In the genomic region with DNA sequence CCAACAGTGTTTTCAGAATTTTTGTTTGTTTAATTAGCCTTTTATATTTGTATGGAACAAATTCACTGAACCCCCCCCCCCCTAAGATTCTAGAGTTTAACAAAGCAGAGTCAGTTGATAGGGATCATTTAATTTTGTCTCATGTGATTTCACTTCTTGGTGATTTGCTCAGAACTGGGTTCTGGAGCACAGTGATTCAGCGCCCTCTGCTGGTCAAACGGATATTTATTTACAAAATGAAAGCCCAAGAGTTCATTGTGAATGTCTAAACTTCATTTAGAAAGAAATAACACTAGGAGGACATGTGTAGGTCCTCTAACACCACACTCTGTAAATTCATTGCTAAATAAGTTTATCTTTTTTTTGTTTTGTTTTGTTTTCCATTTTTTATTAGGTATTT, we compare ENCODE assay signal across 9 mouse cellular contexts. TPM values are rescaled to one million over a fixed set of nuclear protein-coding genes. Genes with fewer than 3 reads are reported as not detected.
DNase-seq lines count a peak whose midpoint lies in the region; ATAC-seq and TF ChIP-seq lines count a peak whose summit lies in the region.
"Had no signal": no experiment of that assay in that cellular context is flagged by ENCODE, and none has a peak within 500 bp of the region (broad histone marks: within the 10 kb centered on the region; RNA-seq: fewer than 3 reads in every experiment).

No protein-coding gene starts in this region.

- H3K27me3 ChIP-seq in forebrain, embryonic 12.5 days = no peaks in the 10 kb centered on the region
- no peaks in the 10 kb centered on the region for H3K27me3 ChIP-seq in lung, postnatal 0 days (replicated peaks; ENCODE audit: insufficient read depth, low read length)
- H3K27me3 ChIP-seq: limb, embryonic 12.5 days had no signal

- TF ChIP-seq POLR2A in bone marrow, adult 2 months (IDR thresholded peaks at IDR 0.05; ENCODE audit: borderline replicate concordance, control insufficient read depth, low read depth, low read length) = no peak

- no peaks in the 10 kb centered on the region for H3K9me3 ChIP-seq in forebrain, embryonic 12.5 days
- H3K9me3 ChIP-seq in lung, postnatal 0 days (ENCODE audit: low read length) = no peaks in the 10 kb centered on the region
- H3K9me3 ChIP-seq: limb, embryonic 12.5 days had no signal

- H3K4me2 ChIP-seq in forebrain, embryonic 12.5 days = no peak overlapping the region
- no peak overlapping the region for H3K4me2 ChIP-seq in lung, postnatal 0 days (replicated peaks; ENCODE audit: low read depth, low read length)
- H3K4me2 ChIP-seq: limb, embryonic 12.5 days had no signal

- 0 out of 2 replicates have a peak, but pooled peaks have one; percentile 33 for ATAC-seq in forebrain, embryonic 12.5 days (ENCODE audit: low FRiP score)
- no peak for ATAC-seq in lung, postnatal 0 days

- no peak for TF ChIP-seq EP300 in lung, postnatal 0 days (IDR thresholded peaks at IDR 0.05)

- H3K4me1 ChIP-seq in bone marrow, adult 2 months (ENCODE audit: control insufficient read depth, insufficient read depth, low read length) = no peaks in the 10 kb centered on the region; the same call in 1 of the 2 replicates
- H3K4me1 ChIP-seq in forebrain, embryonic 12.5 days = peaks cover 8% of the 10 kb centered on the region
- no peaks in the 10 kb centered on the region for H3K4me1 ChIP-seq in lung, postnatal 0 days (ENCODE audit: insufficient read depth, low read depth, low read length)
- H3K4me1 ChIP-seq: limb, embryonic 12.5 days had no signal

- no peak overlapping the region for H3K9ac ChIP-seq in forebrain, embryonic 12.5 days
- H3K9ac ChIP-seq in lung, postnatal 0 days (replicated peaks; ENCODE audit: low read depth) = no peak overlapping the region
- H3K9ac ChIP-seq: limb, embryonic 12.5 days had no signal

- no peaks in the 10 kb centered on the region for H3K36me3 ChIP-seq in forebrain, embryonic 12.5 days (replicated peaks)
- no peaks in the 10 kb centered on the region for H3K36me3 ChIP-seq in lung, postnatal 0 days (ENCODE audit: insufficient read depth, low read length)
- H3K36me3 ChIP-seq: limb, embryonic 12.5 days had no signal

- peak; percentile 62 for DNase-seq in gastrocnemius, adult 18-20 months (ENCODE audit: low spot score)
- DNase-seq in gastrocnemius, postnatal 25 days = no peak
- peak; percentile 69 to 71 for DNase-seq in B cell, adult 2 months
- DNase-seq in kidney, postnatal 36 days = peak; percentile 42 to 77
- peak; percentile 83 for DNase-seq in lung, postnatal 0 days (ENCODE audit: low spot score)
- peak; percentile 85 for DNase-seq in right cerebral cortex, postnatal 4 days

- WGBS in bone marrow, adult 2 months = 0% methylated on average over 2 of the region's 2 CpGs
- WGBS in forebrain, embryonic 12.5 days = 1% methylated on average over 2 of the region's 2 CpGs
- WGBS in lung, postnatal 0 days = 0% methylated on average over 2 of the region's 2 CpGs

- H3K4me3 ChIP-seq in bone marrow, adult 2 months (replicated peaks; ENCODE audit: control insufficient read depth, low read depth, low read length) = no peak overlapping the region
- no peak overlapping the region for H3K4me3 ChIP-seq in forebrain, embryonic 12.5 days (replicated peaks)
- no peak overlapping the region for H3K4me3 ChIP-seq in lung, postnatal 0 days (ENCODE audit: low read depth, low read length)
- H3K4me3 ChIP-seq: limb, embryonic 12.5 days had no signal

- H3K27ac ChIP-seq in bone marrow, adult 2 months (ENCODE audit: control insufficient read depth, insufficient read depth, low read depth, low read length, poor library complexity) = no peak overlapping the region
- no peak overlapping the region for H3K27ac ChIP-seq in forebrain, embryonic 12.5 days
- no peak overlapping the region for H3K27ac ChIP-seq in lung, postnatal 0 days (ENCODE audit: low read length)
- H3K27ac ChIP-seq: limb, embryonic 12.5 days had no signal

- peak; percentile 40; the same call in 1 of the 2 replicates for TF ChIP-seq CTCF in bone marrow, adult 2 months (IDR thresholded peaks at IDR 0.05; ENCODE audit: control insufficient read depth, insufficient read depth, low read length)
- peak; percentile 77 for TF ChIP-seq CTCF in lung, postnatal 0 days (IDR thresholded peaks at IDR 0.05)

RNA-seq across cellular contexts. Expression of a gene that starts 29.5 kb away (rescaled TPM):
- total RNA-seq in gastrocnemius, adult 18-20 months (2021) = not detected
- not detected for total RNA-seq in gastrocnemius, postnatal 25 days (2021)
- polyA plus RNA-seq in bone marrow, adult 2 months (2011; ENCODE audit: insufficient read depth, insufficient read length, low replicate concordance, missing spikeins) = 14.9 and 36.3 TPM in 2 replicates
- polyA plus RNA-seq in forebrain, embryonic 12.5 days (2016; fragmentation: Nextera tagmentation; extraction: Ambion mirVana) = 0.40 and 0.45 TPM in 2 replicates
- polyA plus RNA-seq in lung, postnatal 0 days (2015; fragmentation: Nextera tagmentation; extraction: Ambion mirVana) = 0.67 and 0.76 TPM in 2 replicates

RNA-seq across cellular contexts. Expression of a gene that starts 35.2 kb away (rescaled TPM):
- total RNA-seq in gastrocnemius, adult 18-20 months (2021) = under 1 TPM; 0.30 to 0.59 TPM
- total RNA-seq in gastrocnemius, postnatal 25 days (2021) = under 1 TPM; 0.19 to 0.77 TPM
- polyA plus RNA-seq in bone marrow, adult 2 months (2011; ENCODE audit: insufficient read depth, insufficient read length, low replicate concordance, missing spikeins) = not detected in 2 replicates
- not detected in 2 replicates for polyA plus RNA-seq in forebrain, embryonic 12.5 days (2016; fragmentation: Nextera tagmentation; extraction: Ambion mirVana)
- polyA plus RNA-seq in lung, postnatal 0 days (2015; fragmentation: Nextera tagmentation; extraction: Ambion mirVana) = 0.02 and 0.18 TPM in 2 replicates
- polyA plus RNA-seq: limb, embryonic 12.5 days had no signal
